Mouse (Mus musculus) lung, postnatal 36 days (tissue): Measurements from ENCODE around the gene B9d1.

Experiments used
- DNase-seq: peaks from one replicate; pipeline ENCODE4 v3.0.0; 2022; ENCODE audit warnings: mixed read lengths

The B9d1 gene

GRCm38 (mm10) chr11:61545586-61545985 is 40.6 kb downstream of the B9d1 start:
- no peak for DNase-seq

- DNase-seq = no peak
Measured at GRCm38 (mm10) chr11:61546452-61546851, 41.5 kb downstream of the B9d1 start.

DNA sequence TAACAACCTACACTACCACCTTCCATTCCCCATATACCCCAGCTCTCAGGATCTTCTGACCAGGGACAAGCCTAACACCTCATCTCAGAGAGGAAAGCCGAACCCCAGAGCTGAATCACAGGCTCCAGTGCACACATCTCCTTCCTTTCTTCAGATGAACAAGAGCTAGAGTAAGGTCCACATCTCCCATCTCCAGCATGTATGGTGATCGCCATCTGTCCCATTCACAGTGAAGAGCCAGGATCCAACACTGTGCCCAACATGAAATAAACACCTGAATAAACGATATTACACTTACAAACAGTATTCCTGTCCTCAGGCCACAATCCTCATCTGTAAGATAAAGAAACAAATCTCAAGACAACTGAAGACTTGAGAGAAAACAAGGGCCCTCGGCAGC is 42.8 kb downstream of the B9d1 start:
- DNase-seq = no peak

DNA sequence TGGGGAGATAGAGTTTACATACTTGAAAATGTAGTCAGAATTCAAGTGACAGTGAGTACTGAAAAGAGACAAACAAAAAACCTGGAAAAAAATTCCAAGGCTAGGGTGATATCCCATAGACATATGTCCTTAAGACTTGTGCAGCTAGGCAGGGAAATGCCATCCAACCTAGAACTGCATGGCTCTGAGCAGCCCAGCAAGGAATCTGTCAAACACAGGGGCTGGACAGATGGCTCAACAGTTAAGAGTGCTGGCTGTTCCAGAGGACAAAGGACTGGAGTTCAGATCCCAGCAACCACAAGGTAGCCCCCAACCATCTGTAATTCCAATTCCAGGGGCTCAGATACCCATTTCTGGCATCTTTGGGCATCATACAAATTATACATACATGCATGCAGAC is 45.7 kb downstream of the B9d1 start:
- DNase-seq = no peak

GRCm38 (mm10) chr11:61553015-61553754 is 48.2 kb downstream of the B9d1 start:
- DNase-seq = no peak

GRCm38 (mm10) chr11:61559572-61559971 is 54.6 kb downstream of the B9d1 start:
- DNase-seq = no peak

GRCm38 (mm10) chr11:61562421-61562820 is 57.5 kb downstream of the B9d1 start:
- DNase-seq = peak; percentile 64
